Mouse (Mus musculus) heart, postnatal 0 days (tissue): ENCODE measurements around the gene Rap1gap2.

Experiments
- CTCF ChIP-seq: IDR thresholded peaks from 2 replicates; pipeline ENCODE4 v1.5.1; 2016; ENCODE audit warnings: antibody characterized with exemption, control low read depth, low read depth
- EP300 ChIP-seq: IDR thresholded peaks from 2 replicates; pipeline ENCODE4 v1.6.1; 2016; ENCODE audit warnings: antibody characterized with exemption, low read depth

GRCm38 (mm10) chr11:74561392-74561791 lies 49.3 kb downstream of the Rap1gap2 start:
- TF ChIP-seq CTCF (no peak), EP300 (no peak)
